Mouse (Mus musculus) cerebellum, adult 2 months (tissue): ENCODE measurements around the gene Slc10a7. TPM values are rescaled to one million over a fixed set of nuclear protein-coding genes. Genes with fewer than 3 reads are reported as not detected.

ENCODE experiments used
- DNase-seq, 2 experiments: peaks; one replicate each; pipeline ENCODE4 v3.0.0; 2021
- H3K27ac ChIP-seq: fragments of 200-500 bp; 2 replicates; pipeline ENCODE4 v1.5.1; 2012; ENCODE audit warnings: low read length, control low read depth, inconsistent platforms; ENCODE audit not compliant: insufficient read depth
- H3K27me3 ChIP-seq: fragments of 200-500 bp; 2 replicates; pipeline ENCODE4 v1.6.1; 2012; ENCODE audit warnings: inconsistent platforms, mild to moderate bottlenecking, low read length, moderate library complexity; ENCODE audit not compliant: control insufficient read depth, insufficient read depth
- H3K4me1 ChIP-seq: fragments of 200-500 bp; 2 replicates; pipeline ENCODE4 v1.6.1; 2011; ENCODE audit warnings: low read length; ENCODE audit not compliant: control insufficient read depth, insufficient read depth
- H3K4me3 ChIP-seq: fragments of 200-500 bp; replicated peaks from 2 replicates; pipeline ENCODE3; 2011; ENCODE audit warnings: mild to moderate bottlenecking, low read depth, low read length, control low read depth; ENCODE audit not compliant: insufficient read depth
- CTCF ChIP-seq: fragments of 200-500 bp; IDR thresholded peaks from 2 replicates; pipeline ENCODE4 v1.5.1; 2011; ENCODE audit warnings: low read depth, mild to moderate bottlenecking, control low read depth, low read length, moderate library complexity, borderline replicate concordance; ENCODE audit not compliant: insufficient read depth
- POLR2A ChIP-seq: fragments of 200-500 bp; IDR thresholded peaks from 2 replicates; pipeline ENCODE4 v1.6.1; 2011; ENCODE audit warnings: low read length, control low read depth, borderline replicate concordance; ENCODE audit not compliant: insufficient read depth
- WGBS: fragments of 180-500 bp; shearing (Covaris S2); methylation state at CpG from one replicate; pipeline ENCODE4 v1.1.7; 2018; 5-methylcytosine and 5-hydroxymethylcytosine counted together
- polyA plus RNA-seq: library from polyadenylated mRNA; depleted of rRNA; stranded (reverse); fragments of >200 nt; gene quantifications from 2 replicates; pipeline ENCODE4 v1.2.3, GENCODE M21; 2012

Gene Slc10a7
- polyA plus RNA-seq, 1 experiment = 6.7 TPM

DNA sequence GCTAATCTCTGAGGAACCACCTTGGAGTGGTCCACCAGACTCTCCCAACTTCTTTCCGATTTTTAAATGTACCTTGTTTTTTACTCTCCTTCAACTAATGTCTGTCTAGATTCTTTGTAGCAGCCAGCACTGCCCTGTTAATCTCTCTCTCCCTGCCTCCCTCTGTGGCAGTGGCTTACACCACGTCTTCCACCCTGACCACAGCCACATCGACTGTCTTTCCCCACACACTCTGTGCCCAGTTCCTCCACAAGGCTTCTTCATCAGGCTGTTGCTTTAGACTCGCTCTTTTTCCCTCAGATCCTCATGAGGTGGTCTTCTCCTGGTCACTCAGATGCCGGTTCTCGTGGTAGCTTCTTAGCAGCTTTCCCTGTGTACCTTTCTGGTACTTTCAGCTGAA lies 101.9 kb downstream of the Slc10a7 start:
- H3K27ac ChIP-seq = no peak overlapping the region
- no peaks in the 10 kb centered on the region for H3K27me3 ChIP-seq
- TF ChIP-seq CTCF (no peak), POLR2A (no peak)
- no peak for DNase-seq
- H3K4me1 ChIP-seq = no peaks in the 10 kb centered on the region
- H3K4me3 ChIP-seq = no peak overlapping the region
- 93% methylated on average over 6 of the region's 6 CpGs for WGBS

DNA sequence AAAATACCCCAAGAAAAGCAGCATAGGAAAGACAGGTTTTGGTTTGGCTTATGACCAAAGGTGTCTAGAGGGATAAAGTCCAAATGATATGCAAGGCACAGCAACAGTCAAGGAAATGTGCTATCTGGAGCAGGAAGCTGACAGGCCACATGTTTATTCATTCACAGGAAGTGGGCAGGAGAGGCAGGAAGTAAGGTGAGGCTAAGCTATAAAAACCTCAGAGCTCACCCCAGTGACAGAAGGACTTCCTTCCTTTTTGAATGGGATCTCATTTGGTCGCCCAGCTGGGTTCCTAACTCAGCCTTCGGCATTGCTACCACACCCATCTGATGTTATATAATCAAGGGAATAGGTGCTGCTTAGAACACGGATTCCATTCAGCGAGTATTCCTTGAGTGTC lies 113.2 kb downstream of the Slc10a7 start:
- no peaks in the 10 kb centered on the region for H3K27me3 ChIP-seq
- no peaks in the 10 kb centered on the region for H3K4me1 ChIP-seq
- WGBS = 54% methylated on average over 4 of the region's 4 CpGs
- TF ChIP-seq CTCF (no peak), POLR2A (no peak)
- no peak overlapping the region for H3K27ac ChIP-seq
- H3K4me3 ChIP-seq = no peak overlapping the region
- DNase-seq = peak in 1 of 2 experiments; percentile 12

DNA sequence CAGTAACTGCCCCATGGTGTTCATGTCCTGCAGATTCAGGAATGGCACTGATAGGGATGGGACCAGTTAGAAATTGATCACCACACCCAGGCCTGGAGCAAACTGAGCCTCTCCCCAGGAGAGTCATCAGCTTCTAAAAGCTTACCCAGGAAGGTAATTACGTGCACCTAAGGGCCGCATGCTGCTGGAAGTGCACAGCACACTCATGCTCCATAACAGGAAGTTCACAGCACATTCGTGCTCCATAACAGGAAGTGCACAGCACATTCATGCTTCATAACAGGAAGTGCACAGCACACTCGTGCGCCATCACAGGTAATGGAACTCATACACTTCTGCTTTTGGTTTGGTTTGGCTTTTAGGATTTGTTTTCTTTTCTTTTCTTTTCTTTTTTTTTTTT lies 114.8 kb downstream of the Slc10a7 start:
- TF ChIP-seq POLR2A (no peak), CTCF (no peak)
- H3K27ac ChIP-seq = no peak overlapping the region
- no peak overlapping the region for H3K4me3 ChIP-seq
- WGBS = 94% methylated on average over 5 of the region's 5 CpGs
- H3K4me1 ChIP-seq = no peaks in the 10 kb centered on the region
- H3K27me3 ChIP-seq = no peaks in the 10 kb centered on the region
- no peak for DNase-seq

DNA sequence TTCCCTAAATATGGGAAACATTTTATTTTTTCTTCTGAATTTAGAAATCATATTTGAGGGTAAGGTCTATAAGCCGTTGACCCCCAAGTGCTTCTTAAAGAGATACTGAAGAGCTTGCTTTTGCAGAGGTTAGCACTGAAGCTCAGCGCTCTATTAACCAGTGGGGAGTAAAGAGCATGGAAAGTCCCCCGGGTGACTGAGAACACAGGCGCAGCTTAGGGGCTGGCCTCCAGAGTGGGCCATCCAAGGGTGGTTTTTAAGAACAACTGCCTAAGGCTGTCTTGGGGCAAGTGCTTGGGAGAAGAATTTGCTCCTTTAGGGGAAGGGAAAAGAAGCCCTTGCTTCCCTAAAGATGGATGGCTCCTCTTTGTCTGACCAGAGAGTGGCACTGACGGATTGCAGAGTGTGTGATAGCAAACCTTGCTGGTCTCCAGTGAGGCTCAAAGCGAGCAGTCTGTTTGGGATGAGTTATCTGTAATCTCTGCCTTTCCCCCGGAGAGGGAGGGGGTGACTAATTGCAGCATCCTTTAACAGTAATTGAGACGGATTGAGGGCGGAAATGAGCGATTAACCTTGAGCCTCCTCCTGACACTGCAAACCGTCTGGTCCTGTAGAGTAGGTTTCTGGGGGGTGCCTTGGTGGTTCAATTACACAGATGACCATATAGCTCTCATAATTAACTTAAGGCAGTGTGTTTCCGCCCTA lies 115.7 kb downstream of the Slc10a7 start:
- no peaks in the 10 kb centered on the region for H3K27me3 ChIP-seq
- WGBS = 66% methylated on average over 12 of the region's 12 CpGs
- no peaks in the 10 kb centered on the region for H3K4me1 ChIP-seq
- TF ChIP-seq POLR2A = no peak
- TF ChIP-seq CTCF = no peak
- no peak overlapping the region for H3K4me3 ChIP-seq
- no peak overlapping the region for H3K27ac ChIP-seq
- no peak for DNase-seq

DNA sequence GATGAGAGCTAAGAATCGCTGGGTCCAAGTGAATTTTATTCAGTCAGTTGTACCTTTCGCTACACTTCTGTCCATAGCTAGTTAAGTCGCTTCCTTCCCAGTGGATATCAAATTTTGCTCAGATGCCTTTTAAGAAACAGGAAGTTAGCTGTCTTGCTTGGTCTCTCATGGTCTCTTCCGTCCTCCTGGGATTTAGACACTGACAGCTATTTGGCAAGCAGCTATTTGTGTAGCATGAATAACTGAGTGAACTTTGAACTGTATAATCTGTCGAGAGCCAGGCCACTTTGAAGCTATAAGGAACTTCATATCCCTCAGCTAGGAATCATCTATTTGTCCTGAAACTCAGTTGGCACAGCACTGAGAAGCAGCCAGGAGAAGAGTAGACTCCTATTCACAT lies 117.5 kb downstream of the Slc10a7 start:
- no peak for DNase-seq
- 61% methylated on average over 5 of the region's 5 CpGs for WGBS
- Histone ChIP-seq H3K27ac (no peak overlapping the region), H3K27me3 (no peaks in the 10 kb centered on the region), H3K4me1 (no peaks in the 10 kb centered on the region), H3K4me3 (no peak overlapping the region)
- TF ChIP-seq POLR2A (no peak), CTCF (no peak)

DNA sequence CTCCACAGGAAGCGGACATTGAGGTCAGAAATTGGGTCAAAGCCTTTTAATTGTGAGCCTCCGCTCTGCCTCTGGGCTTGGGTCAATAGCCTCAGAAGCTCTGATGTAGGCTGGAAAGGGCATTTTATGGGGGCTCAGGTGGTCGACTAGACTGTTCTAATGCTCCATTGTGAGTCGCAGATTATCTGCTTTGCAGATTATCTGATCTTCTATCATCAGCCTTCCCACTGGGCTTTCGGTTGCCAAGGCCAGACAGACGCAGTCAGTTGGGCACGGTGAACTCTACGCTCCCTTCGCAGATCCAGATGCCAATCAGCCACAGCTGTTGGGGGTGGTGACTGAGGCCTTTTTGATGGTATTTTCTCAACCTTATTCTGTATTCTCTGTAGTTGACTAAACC lies 118.6 kb downstream of the Slc10a7 start:
- no peak for TF ChIP-seq POLR2A
- TF ChIP-seq CTCF = no peak
- Histone ChIP-seq H3K27ac (no peak overlapping the region), H3K27me3 (no peaks in the 10 kb centered on the region), H3K4me1 (no peaks in the 10 kb centered on the region), H3K4me3 (no peak overlapping the region)
- peak in 1 of 2 experiments; percentile 14 for DNase-seq
- WGBS = 60% methylated on average over 9 of the region's 9 CpGs

DNA sequence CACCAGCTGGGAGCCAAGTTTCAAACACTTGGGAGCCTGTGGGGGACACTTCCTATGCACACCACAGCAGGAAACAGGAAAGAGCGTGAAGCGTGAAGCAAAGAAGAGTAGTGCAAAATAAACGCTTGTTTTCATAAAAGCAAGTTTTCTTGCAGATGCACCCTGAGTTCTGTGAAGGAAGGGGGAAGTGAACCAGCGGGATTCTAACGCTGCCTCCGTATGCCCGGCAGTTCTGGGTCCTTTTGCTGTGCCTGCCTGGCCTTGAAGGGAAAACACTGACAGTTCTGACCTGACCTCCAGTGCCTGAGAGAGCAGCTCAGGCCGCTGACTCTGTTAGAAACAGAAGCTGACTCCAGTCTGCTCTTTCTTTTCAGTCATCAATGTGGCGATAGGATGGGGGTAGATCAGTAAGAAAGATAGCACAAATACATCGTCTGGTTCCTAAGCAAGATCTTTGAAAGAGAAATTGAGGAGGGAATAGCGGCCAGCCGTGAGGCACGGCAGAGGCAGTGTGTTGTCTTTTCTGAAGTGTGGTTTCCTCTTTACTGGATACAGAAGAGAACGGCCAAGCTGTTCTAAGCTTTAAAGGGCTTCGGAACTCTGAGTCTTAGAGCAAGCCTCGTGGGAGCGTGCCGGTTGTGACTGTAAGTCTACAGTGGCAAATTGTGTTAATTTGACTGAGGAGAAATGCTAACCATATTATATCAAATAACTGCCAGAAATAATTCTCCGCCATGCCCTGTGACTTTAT lies 121.4 kb downstream of the Slc10a7 start:
- TF ChIP-seq POLR2A (no peak), CTCF (no peak)
- no peak overlapping the region for H3K4me3 ChIP-seq
- WGBS = 66% methylated on average over 19 of the region's 19 CpGs
- H3K27ac ChIP-seq = no peak overlapping the region
- no peaks in the 10 kb centered on the region for H3K4me1 ChIP-seq
- no peaks in the 10 kb centered on the region for H3K27me3 ChIP-seq
- DNase-seq = no peak

DNA sequence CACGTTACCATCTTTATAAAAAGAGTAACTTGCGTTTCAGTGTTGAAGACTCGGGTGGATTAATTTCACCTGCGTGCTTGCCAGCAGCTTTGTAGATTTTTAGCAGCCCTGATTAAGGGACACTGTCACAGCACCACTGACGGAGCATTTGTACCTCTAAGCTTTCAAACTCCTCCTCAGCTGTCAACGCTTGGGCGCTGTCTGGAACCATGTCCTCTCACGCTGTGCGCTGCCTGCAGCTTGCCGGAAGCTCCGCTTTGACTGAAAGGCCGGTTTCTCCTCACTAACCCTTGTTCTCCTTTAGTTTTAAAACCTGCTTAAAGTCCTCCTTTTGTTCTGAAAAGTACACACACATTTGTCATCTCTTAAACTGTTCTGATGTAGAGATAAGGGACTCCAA lies 123.9 kb downstream of the Slc10a7 start:
- TF ChIP-seq POLR2A (no peak), CTCF (no peak)
- Histone ChIP-seq H3K27me3 (no peaks in the 10 kb centered on the region), H3K4me3 (no peak overlapping the region), H3K4me1 (no peaks in the 10 kb centered on the region), H3K27ac (no peak overlapping the region)
- 21% methylated on average over 12 of the region's 12 CpGs for WGBS
- DNase-seq = no peak
